Mouse (Mus musculus): ENCODE data around the gene Scn8a. TPM values are rescaled to one million over a fixed set of nuclear protein-coding genes. Genes with fewer than 3 reads are reported as not detected.

The Scn8a gene
- polyA plus RNA-seq, 1 experiment from 2014 or later, result 3.6 TPM

DNA sequence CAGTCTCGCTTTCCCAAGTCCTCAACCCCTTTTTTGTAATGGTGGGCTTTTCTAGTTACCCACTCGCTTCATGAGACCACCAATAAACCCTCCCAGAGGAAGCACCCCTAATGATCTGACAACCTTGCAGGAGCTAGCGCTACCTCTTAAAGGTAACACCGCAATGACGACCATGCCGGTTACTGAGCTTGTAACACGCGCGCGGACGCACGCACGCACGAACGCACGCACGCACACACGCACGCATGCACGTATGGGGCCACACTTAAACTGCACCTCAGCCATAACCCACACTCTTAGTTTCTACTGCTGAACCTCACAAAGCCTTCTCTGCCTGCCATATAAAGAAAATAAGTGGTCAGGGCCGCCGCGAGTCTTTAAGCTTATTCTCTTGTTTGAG is 26.8 kb downstream of the Scn8a start:
- Histone ChIP-seq H3K9ac (replicated peaks; ENCODE audit: low read depth, low read length) (no peak overlapping the region), H3K4me3 (ENCODE audit: low read depth, low read length) (no peak overlapping the region), H3K4me1 (ENCODE audit: control insufficient read depth, insufficient read depth, low read length) (no peaks in the 10 kb centered on the region), H3K9me3 (ENCODE audit: control insufficient read depth, low read depth, low read length) (no peaks in the 10 kb centered on the region; the same call in 1 of the 2 replicates), H3K36me3 (ENCODE audit: control insufficient read depth, insufficient read depth, low read length) (no peaks in the 10 kb centered on the region), H3K27ac (ENCODE audit: low read length) (no peak overlapping the region), H3K4me2 (replicated peaks; ENCODE audit: low read depth, low read length) (no peak overlapping the region), H3K27me3 (ENCODE audit: control insufficient read depth, insufficient read depth, low read length) (no peaks in the 10 kb centered on the region)
- 98% methylated on average over 23 of the region's 23 CpGs for WGBS
- ATAC-seq (ENCODE audit: insufficient number of reproducible peaks, insufficient read depth, low FRiP score, low read depth), result no peak

DNA sequence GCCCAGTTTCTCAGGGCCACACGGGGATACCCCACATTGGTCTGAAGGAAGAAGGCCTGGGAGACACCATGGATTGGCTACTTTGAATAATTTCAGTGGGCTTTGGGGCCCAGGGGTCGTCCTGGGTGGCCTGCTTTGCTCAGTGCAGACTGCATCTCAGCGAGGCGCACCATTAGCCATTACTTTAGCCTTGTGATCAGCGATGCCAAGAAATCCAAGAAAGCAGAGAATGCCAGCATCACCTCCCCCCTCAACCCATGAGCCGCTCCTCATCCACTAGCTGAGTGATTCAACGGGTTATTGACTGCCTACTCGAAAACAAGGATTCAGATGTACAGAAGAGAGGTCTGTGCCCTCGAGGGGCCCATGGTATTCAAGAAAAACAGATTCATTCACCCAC is 34.2 kb downstream of the Scn8a start:
- no peak overlapping the region for H3K4me3 ChIP-seq (ENCODE audit: low read depth, low read length)
- no peak overlapping the region for H3K4me2 ChIP-seq (replicated peaks; ENCODE audit: low read depth, low read length)
- H3K27ac ChIP-seq (ENCODE audit: low read length), result no peak overlapping the region
- no peaks in the 10 kb centered on the region for H3K27me3 ChIP-seq (ENCODE audit: control insufficient read depth, insufficient read depth, low read length)
- no peak overlapping the region for H3K9ac ChIP-seq (replicated peaks; ENCODE audit: low read depth, low read length)
- H3K36me3 ChIP-seq (ENCODE audit: control insufficient read depth, insufficient read depth, low read length), result no peaks in the 10 kb centered on the region
- WGBS, result 76% methylated on average over 9 of the region's 9 CpGs
- no peak for ATAC-seq (ENCODE audit: insufficient number of reproducible peaks, insufficient read depth, low FRiP score, low read depth)
- H3K4me1 ChIP-seq (ENCODE audit: control insufficient read depth, insufficient read depth, low read length), result no peaks in the 10 kb centered on the region
- no peaks in the 10 kb centered on the region for H3K9me3 ChIP-seq (ENCODE audit: control insufficient read depth, low read depth, low read length)

DNA sequence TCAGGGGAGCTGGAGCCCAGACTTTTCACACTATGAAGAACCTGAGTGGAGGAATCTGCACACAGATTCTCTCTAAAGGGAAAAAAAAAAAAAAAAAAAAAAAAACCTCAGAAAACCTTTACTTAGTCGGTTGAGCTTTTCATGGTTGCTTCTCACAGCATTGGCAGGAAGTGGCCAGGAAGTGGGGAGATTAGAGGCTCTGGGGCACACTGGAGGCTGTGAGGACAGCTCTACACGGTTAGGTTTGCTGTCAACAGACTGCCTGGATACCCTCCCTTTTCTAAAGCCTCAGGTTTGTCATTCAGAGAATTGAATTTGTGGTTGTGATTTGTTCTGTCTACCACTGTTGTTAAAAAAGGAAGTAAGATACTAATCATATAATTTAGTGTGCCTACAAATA is 35.3 kb downstream of the Scn8a start:
- no peak overlapping the region for H3K4me3 ChIP-seq (ENCODE audit: low read depth, low read length)
- 8% methylated on average over 2 of the region's 2 CpGs for WGBS
- no peaks in the 10 kb centered on the region for H3K27me3 ChIP-seq (ENCODE audit: control insufficient read depth, insufficient read depth, low read length)

DNA sequence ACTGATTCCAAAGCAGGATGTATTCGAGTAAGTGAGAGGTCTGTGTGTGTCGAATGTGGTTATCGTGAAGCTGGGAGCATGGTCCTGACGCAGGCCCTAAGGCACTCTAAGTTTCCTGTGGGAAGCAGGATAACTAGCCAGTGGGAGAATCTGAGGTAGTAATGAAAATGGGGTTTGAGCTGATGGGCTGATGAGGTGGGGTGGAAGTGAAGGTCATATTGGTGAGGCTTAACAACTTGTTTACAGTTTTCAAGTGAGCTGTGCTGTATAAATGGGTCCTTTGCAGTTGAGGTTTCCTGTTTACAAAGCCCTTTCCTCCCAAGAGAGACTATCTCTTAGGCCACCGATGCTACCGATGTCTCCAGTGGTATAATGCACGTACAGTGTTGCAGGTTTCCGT is 36.1 kb downstream of the Scn8a start:
- no peak overlapping the region for H3K27ac ChIP-seq (ENCODE audit: low read length)
- no peak overlapping the region for H3K9ac ChIP-seq (replicated peaks; ENCODE audit: low read depth, low read length)
- ATAC-seq (ENCODE audit: insufficient number of reproducible peaks, insufficient read depth, low FRiP score, low read depth), result no peak
- H3K36me3 ChIP-seq (ENCODE audit: control insufficient read depth, insufficient read depth, low read length), result no peaks in the 10 kb centered on the region
- H3K27me3 ChIP-seq (ENCODE audit: control insufficient read depth, insufficient read depth, low read length), result no peaks in the 10 kb centered on the region
- no peaks in the 10 kb centered on the region for H3K4me1 ChIP-seq (ENCODE audit: control insufficient read depth, insufficient read depth, low read length)
- WGBS, result 80% methylated on average over 8 of the region's 8 CpGs
- H3K4me2 ChIP-seq (replicated peaks; ENCODE audit: low read depth, low read length), result no peak overlapping the region
- H3K4me3 ChIP-seq (ENCODE audit: low read depth, low read length), result no peak overlapping the region
- H3K9me3 ChIP-seq (ENCODE audit: control insufficient read depth, low read depth, low read length), result no peaks in the 10 kb centered on the region

More for the DNA sequence above, 35.3 kb downstream of the Scn8a start:
- Histone ChIP-seq H3K4me1 (ENCODE audit: control insufficient read depth, insufficient read depth, low read length) (no peaks in the 10 kb centered on the region), H3K9me3 (ENCODE audit: control insufficient read depth, low read depth, low read length) (no peaks in the 10 kb centered on the region), H3K36me3 (ENCODE audit: control insufficient read depth, insufficient read depth, low read length) (no peaks in the 10 kb centered on the region), H3K27ac (ENCODE audit: low read length) (no peak overlapping the region), H3K9ac (replicated peaks; ENCODE audit: low read depth, low read length) (no peak overlapping the region), H3K4me2 (replicated peaks; ENCODE audit: low read depth, low read length) (no peak overlapping the region)
- ATAC-seq (ENCODE audit: insufficient number of reproducible peaks, insufficient read depth, low FRiP score, low read depth), result no peak

DNA sequence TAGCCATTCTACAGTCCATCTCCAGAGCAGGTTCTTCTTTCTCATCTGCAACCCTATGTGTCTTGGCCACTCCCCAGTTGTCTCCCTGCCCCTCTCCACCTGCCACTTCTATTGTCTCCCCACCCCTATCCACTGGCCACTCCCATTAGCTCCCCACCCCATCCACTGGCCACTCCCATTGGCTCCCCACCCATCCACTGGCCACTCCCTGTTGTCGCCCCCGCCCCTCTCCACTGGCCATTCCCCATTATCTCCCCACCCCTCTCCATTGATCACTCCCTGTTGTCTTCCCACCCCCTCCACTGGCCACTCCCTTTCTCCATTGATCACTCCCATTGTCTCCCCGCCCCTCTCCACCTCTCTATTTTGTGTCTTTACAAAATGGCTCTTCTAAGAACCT is 39.2 kb downstream of the Scn8a start:
- Histone ChIP-seq H3K9ac (replicated peaks; ENCODE audit: low read depth, low read length) (no peak overlapping the region), H3K36me3 (ENCODE audit: control insufficient read depth, insufficient read depth, low read length) (no peaks in the 10 kb centered on the region), H3K4me1 (ENCODE audit: control insufficient read depth, insufficient read depth, low read length) (no peaks in the 10 kb centered on the region), H3K4me2 (replicated peaks; ENCODE audit: low read depth, low read length) (no peak overlapping the region), H3K27ac (ENCODE audit: low read length) (no peak overlapping the region), H3K9me3 (ENCODE audit: control insufficient read depth, low read depth, low read length) (no peaks in the 10 kb centered on the region), H3K4me3 (ENCODE audit: low read depth, low read length) (no peak overlapping the region), H3K27me3 (ENCODE audit: control insufficient read depth, insufficient read depth, low read length) (no peaks in the 10 kb centered on the region)
- ATAC-seq (ENCODE audit: insufficient number of reproducible peaks, insufficient read depth, low FRiP score, low read depth), result no peak
- WGBS, result 45% methylated on average over 3 of the region's 3 CpGs

DNA sequence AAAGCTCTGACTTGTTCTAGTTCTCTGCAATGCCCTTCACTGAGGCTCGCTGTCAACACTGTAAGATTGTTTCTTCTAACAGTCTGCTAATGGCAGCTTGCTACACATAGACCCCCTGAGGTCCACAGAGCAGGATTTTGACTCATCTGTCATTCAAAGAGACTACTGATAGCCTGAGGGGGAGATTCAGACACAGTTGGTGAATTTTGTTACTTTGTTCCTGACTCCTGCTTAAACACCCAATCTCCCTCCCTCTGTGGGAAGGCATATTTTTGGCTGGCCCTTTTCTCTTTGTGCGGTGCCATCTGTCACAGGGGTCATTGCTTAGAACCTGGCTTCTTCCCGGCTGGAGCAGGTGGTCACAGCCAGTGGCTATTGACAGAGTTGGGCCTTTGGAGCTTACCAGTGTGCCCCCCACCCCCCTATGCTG is 40.1 kb downstream of the Scn8a start:
- ATAC-seq (ENCODE audit: insufficient number of reproducible peaks, insufficient read depth, low FRiP score, low read depth), result no peak
- no peaks in the 10 kb centered on the region for H3K9me3 ChIP-seq (ENCODE audit: control insufficient read depth, low read depth, low read length)
- no peak overlapping the region for H3K4me2 ChIP-seq (replicated peaks; ENCODE audit: low read depth, low read length)
- no peaks in the 10 kb centered on the region; the same call in 1 of the 2 replicates for H3K27me3 ChIP-seq (ENCODE audit: control insufficient read depth, insufficient read depth, low read length)
- no peak overlapping the region for H3K27ac ChIP-seq (ENCODE audit: low read length)
- H3K36me3 ChIP-seq (ENCODE audit: control insufficient read depth, insufficient read depth, low read length), result no peaks in the 10 kb centered on the region
- H3K9ac ChIP-seq (replicated peaks; ENCODE audit: low read depth, low read length), result no peak overlapping the region
- H3K4me1 ChIP-seq (ENCODE audit: control insufficient read depth, insufficient read depth, low read length), result no peaks in the 10 kb centered on the region
- H3K4me3 ChIP-seq (ENCODE audit: low read depth, low read length), result no peak overlapping the region
- WGBS, result 51% methylated on average over 3 of the region's 3 CpGs

DNA sequence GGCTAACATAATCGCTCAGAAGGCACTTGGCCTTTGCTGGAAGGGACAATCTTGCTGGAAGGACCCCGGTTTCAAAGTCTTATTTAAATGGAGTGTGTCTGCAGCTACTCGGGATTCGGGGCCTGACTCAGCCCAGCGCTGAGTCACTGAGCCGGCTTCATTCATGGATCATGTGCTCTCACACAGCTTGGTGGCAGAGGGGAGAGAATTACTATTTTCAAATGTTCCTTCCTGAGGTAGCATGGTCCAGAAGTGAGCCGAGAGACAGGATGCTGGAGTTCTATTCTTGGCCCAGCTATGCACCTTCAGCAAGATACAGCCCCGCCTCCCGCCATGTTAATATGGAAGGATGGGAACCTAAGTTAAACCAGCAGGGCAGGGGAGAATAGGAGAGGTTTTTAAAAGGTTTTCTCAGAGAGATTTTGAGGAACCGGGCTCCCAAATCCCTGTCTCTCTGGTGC is 40.8 kb downstream of the Scn8a start:
- Histone ChIP-seq H3K4me1 (ENCODE audit: control insufficient read depth, insufficient read depth, low read length) (no peaks in the 10 kb centered on the region), H3K4me2 (replicated peaks; ENCODE audit: low read depth, low read length) (no peak overlapping the region), H3K9me3 (ENCODE audit: control insufficient read depth, low read depth, low read length) (no peaks in the 10 kb centered on the region), H3K27me3 (ENCODE audit: control insufficient read depth, insufficient read depth, low read length) (no peaks in the 10 kb centered on the region; the same call in 1 of the 2 replicates), H3K9ac (replicated peaks; ENCODE audit: low read depth, low read length) (no peak overlapping the region), H3K4me3 (ENCODE audit: low read depth, low read length) (no peak overlapping the region), H3K27ac (ENCODE audit: low read length) (no peak overlapping the region), H3K36me3 (ENCODE audit: control insufficient read depth, insufficient read depth, low read length) (no peaks in the 10 kb centered on the region)
- ATAC-seq (ENCODE audit: insufficient number of reproducible peaks, insufficient read depth, low FRiP score, low read depth), result no peak
- 71% methylated on average over 10 of the region's 10 CpGs for WGBS

DNA sequence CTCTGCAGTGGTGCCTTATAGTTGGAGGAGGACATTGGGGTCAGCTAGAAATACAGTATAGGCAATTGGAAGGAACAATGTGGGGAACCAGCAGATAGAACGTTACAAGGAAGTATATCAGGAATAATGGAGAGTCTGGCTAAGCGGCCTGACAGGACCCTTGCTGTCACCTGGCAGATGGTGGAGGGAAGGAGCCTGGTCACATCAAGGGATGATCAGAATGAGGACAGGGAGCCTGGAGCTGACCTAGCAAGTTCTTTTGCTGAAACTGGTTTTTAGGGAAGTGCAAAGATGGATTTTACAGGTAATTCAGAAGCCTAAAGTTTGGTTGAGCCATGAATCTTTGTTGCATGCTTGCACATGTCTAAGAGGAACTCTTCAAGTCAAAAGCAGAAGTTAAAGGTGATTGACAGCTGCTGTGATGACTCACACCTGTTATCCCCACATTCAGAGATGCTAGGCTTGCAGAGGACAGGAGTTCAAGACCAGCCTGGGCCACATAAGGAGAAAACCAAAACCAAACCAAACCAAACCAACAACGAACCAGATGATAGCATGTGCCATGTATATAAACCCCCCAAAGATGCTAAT is 43.1 kb downstream of the Scn8a start:
- Histone ChIP-seq H3K27me3 (ENCODE audit: control insufficient read depth, insufficient read depth, low read length) (no peaks in the 10 kb centered on the region; the same call in 1 of the 2 replicates), H3K9ac (replicated peaks; ENCODE audit: low read depth, low read length) (no peak overlapping the region), H3K4me1 (ENCODE audit: control insufficient read depth, insufficient read depth, low read length) (no peaks in the 10 kb centered on the region), H3K27ac (ENCODE audit: low read length) (no peak overlapping the region), H3K9me3 (ENCODE audit: control insufficient read depth, low read depth, low read length) (no peaks in the 10 kb centered on the region), H3K4me3 (ENCODE audit: low read depth, low read length) (no peak overlapping the region), H3K36me3 (ENCODE audit: control insufficient read depth, insufficient read depth, low read length) (no peaks in the 10 kb centered on the region), H3K4me2 (replicated peaks; ENCODE audit: low read depth, low read length) (no peak overlapping the region)
- WGBS, result 81% methylated on average over 3 of the region's 3 CpGs
- no peak for ATAC-seq (ENCODE audit: insufficient number of reproducible peaks, insufficient read depth, low FRiP score, low read depth)

DNA sequence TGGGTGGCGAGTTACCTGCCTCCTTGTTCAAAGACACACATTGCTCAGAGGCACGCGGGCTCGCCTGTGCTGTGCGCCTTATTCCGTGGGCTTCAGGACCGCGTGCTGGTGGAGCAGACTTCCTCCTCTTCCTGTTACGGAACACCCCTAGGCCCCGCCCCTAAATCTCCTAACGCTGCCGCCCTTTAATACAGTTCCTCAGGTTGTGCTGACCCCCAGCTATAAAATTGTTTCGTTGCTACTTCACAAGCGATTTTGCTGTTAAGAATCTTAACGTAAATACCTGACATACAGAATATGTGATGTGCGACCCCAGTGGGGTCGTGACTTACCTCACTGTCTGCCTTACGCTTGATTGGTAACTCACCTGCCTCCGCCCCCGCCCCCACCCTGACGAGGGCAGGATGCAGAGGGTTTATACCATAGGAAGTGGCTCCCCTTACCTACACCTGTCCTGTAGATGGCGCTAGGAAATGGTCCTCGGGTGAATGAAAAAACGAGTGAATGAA is 45.1 kb downstream of the Scn8a start:
- peak; percentile 63 for ATAC-seq (ENCODE audit: insufficient number of reproducible peaks, insufficient read depth, low FRiP score, low read depth)
- no peaks in the 10 kb centered on the region for H3K36me3 ChIP-seq (ENCODE audit: control insufficient read depth, insufficient read depth, low read length)
- no peaks in the 10 kb centered on the region; the same call in 1 of the 2 replicates for H3K27me3 ChIP-seq (ENCODE audit: control insufficient read depth, insufficient read depth, low read length)
- no peak overlapping the region for H3K9ac ChIP-seq (replicated peaks; ENCODE audit: low read depth, low read length)
- H3K4me1 ChIP-seq (ENCODE audit: control insufficient read depth, insufficient read depth, low read length), result no peaks in the 10 kb centered on the region
- 1% methylated on average over 24 of the region's 24 CpGs for WGBS
- H3K9me3 ChIP-seq (ENCODE audit: control insufficient read depth, low read depth, low read length), result no peaks in the 10 kb centered on the region
- H3K4me2 ChIP-seq (replicated peaks; ENCODE audit: low read depth, low read length), result peak overlapping the region; percentile 53
- H3K27ac ChIP-seq (ENCODE audit: low read length), result no peak overlapping the region
- H3K4me3 ChIP-seq (ENCODE audit: low read depth, low read length), result peak overlapping the region; percentile 23

Data from stomach, embryonic 14.5 days (tissue).